Mouse (Mus musculus) adipocyte (in vitro differentiated cells): Measurements from ENCODE around the gene Alox12.
A peak's percentile ranks its signal among the peaks of the same experiment; 100 is the strongest.

ENCODE experiments used
- DNase-seq: peaks from one replicate; pipeline ENCODE4 v3.0.0-alpha.2; 2016; ENCODE audit warnings: low spot score

Alox12 gene

GRCm38 (mm10) chr11:70239541-70240279, 15.4 kb downstream of the Alox12 start, which contains the start of the genes Gm21988 and Rnasek:
Gene Gm21988 (minus strand): TSS chr11:70239830.
Gene Rnasek (minus strand): TSS chr11:70239842.
- peak; percentile 93 for DNase-seq

GRCm38 (mm10) chr11:70238591-70239440, 16.3 kb downstream of the Alox12 start:
- peak; percentile 75 for DNase-seq

- DNase-seq, result peak; percentile 95
Measured at GRCm38 (mm10) chr11:70237457-70238167, 17.5 kb downstream of the Alox12 start, which contains the start of gene 0610010K14Rik. Gene 0610010K14Rik (minus strand): TSS chr11:70237914.

- DNase-seq, result no peak
Measured at GRCm38 (mm10) chr11:70236717-70237116, 18.4 kb downstream of the Alox12 start.

GRCm38 (mm10) chr11:70235254-70235900, 19.8 kb downstream of the Alox12 start:
- no peak for DNase-seq

- DNase-seq, result no peak
Measured at GRCm38 (mm10) chr11:70234497-70234896, 20.7 kb downstream of the Alox12 start.

GRCm38 (mm10) chr11:70234037-70234436, 21.1 kb downstream of the Alox12 start:
- no peak for DNase-seq

- no peak for DNase-seq
Measured at GRCm38 (mm10) chr11:70233016-70233415, 22.1 kb downstream of the Alox12 start.

- DNase-seq, result peak; percentile 30
Measured at GRCm38 (mm10) chr11:70232546-70232945, 22.6 kb downstream of the Alox12 start.

GRCm38 (mm10) chr11:70230239-70230727, 24.9 kb downstream of the Alox12 start:
- DNase-seq, result peak; percentile 83

- DNase-seq, result no peak
Measured at GRCm38 (mm10) chr11:70229260-70230010, 25.7 kb downstream of the Alox12 start, which contains the start of gene Bcl6b. Gene Bcl6b (minus strand): TSS chr11:70229798.

- no peak for DNase-seq
Measured at GRCm38 (mm10) chr11:70228828-70229227, 26.3 kb downstream of the Alox12 start.

GRCm38 (mm10) chr11:70227661-70228245, 27.4 kb downstream of the Alox12 start:
- no peak for DNase-seq

GRCm38 (mm10) chr11:70227126-70227525, 28.0 kb downstream of the Alox12 start:
- DNase-seq, result peak; percentile 20

GRCm38 (mm10) chr11:70226602-70226890, 28.6 kb downstream of the Alox12 start:
- DNase-seq, result no peak

- DNase-seq, result no peak
Measured at GRCm38 (mm10) chr11:70225798-70226601, 29.2 kb downstream of the Alox12 start.

GRCm38 (mm10) chr11:70223724-70224123, 31.4 kb downstream of the Alox12 start:
- no peak for DNase-seq

- no peak for DNase-seq
Measured at GRCm38 (mm10) chr11:70221603-70222500, 33.3 kb downstream of the Alox12 start.
